Mouse (Mus musculus): Measurements from ENCODE around the gene Atp6v0a1. TPM values are rescaled to one million over a fixed set of nuclear protein-coding genes. Genes with fewer than 3 reads are reported as not detected.

The Atp6v0a1 gene
- total and polyA plus RNA-seq, 3 experiments, result 14.1 to 63.4 (median 36.1) TPM

- peaks cover under 1% of the 10 kb centered on the region for H3K27me3 ChIP-seq (replicated peaks)
- dilution Hi-C loops (cut with MboI; ENCODE audit: extremely low pct_ligation_motif_present, extremely low pct_unique_long_range_greater_than_20kb, low sequenced_read_pairs) (no loop called here), in situ Hi-C loops (cut with MboI; ENCODE audit: low pct_ligation_motif_present, low pct_unique_long_range_greater_than_20kb, low sequenced_read_pairs) (no loop called here)
- H3K27ac ChIP-seq (ENCODE audit: insufficient read depth, low read depth), result no peak overlapping the region
- no peak overlapping the region for H3K4me3 ChIP-seq (replicated peaks in 1 of 3; ENCODE audit: low read depth in 2 of 3, low read length in 2 of 3, poor library complexity in 1 of 3)
- H3K79me2 ChIP-seq (replicated peaks; ENCODE audit: control insufficient read depth, extremely low read depth, insufficient read depth, poor library complexity, severe bottlenecking), result no peaks in the 10 kb centered on the region
- no peak overlapping the region for H3K9ac ChIP-seq (ENCODE audit: insufficient read depth, low read depth)
- no peaks in the 10 kb centered on the region for H3K9me3 ChIP-seq (replicated peaks; ENCODE audit: low read length)
- TF ChIP-seq NELFE (IDR thresholded peaks at IDR 0.05; ENCODE audit: low read depth, low read length) (no peak), MYC (IDR thresholded peaks at IDR 0.05; ENCODE audit: low read depth, low read length) (no peak), CTCF (conservative IDR thresholded peaks at IDR 0.05 in 1 of 2, IDR thresholded peaks at IDR 0.05 in 1 of 2; ENCODE audit: low read depth in 2 of 2, low read length in 2 of 2) (no peak), MXI1 (IDR thresholded peaks at IDR 0.05; ENCODE audit: low read depth, low read length) (no peak), SMC3 (IDR thresholded peaks at IDR 0.05; ENCODE audit: low read depth, low read length) (no peak), PAX5 (IDR thresholded peaks at IDR 0.05; ENCODE audit: low read length) (no peak), TBP (conservative IDR thresholded peaks at IDR 0.05; ENCODE audit: low read depth, low read length) (no peak), JUN (IDR thresholded peaks at IDR 0.05; ENCODE audit: insufficient read depth, low read depth, low read length) (no peak), MEF2A (IDR thresholded peaks at IDR 0.05; ENCODE audit: borderline replicate concordance, low read depth, low read length) (no peak)
- H3K4me1 ChIP-seq (ENCODE audit: control insufficient read depth in 1 of 2, insufficient read depth in 2 of 2), result peaks cover 13 to 38% of the 10 kb centered on the region in 2 experiments
- no peak overlapping the region for H3K4me2 ChIP-seq (ENCODE audit: insufficient read depth, low read depth, poor library complexity, severe bottlenecking)
- DNase-seq (ENCODE audit: extremely low read depth), result no peak
- peaks cover 44 to 65% of the 10 kb centered on the region in 2 experiments for H3K36me3 ChIP-seq (replicated peaks in 1 of 2; ENCODE audit: control insufficient read depth in 1 of 2, insufficient read depth in 1 of 2, low read length in 1 of 2)
These were observed 53.9 kb downstream of the Atp6v0a1 start for GRCm38 (mm10) chr11:101062971-101063675.

GRCm38 (mm10) chr11:101063676-101064327 is 54.5 kb downstream of the Atp6v0a1 start:
- TF ChIP-seq JUN (IDR thresholded peaks at IDR 0.05; ENCODE audit: insufficient read depth, low read depth, low read length) (no peak), UBTF (IDR thresholded peaks at IDR 0.05; ENCODE audit: low read depth, low read length) (no peak), SMC3 (IDR thresholded peaks at IDR 0.05; ENCODE audit: low read depth, low read length) (no peak), ZMIZ1 (IDR thresholded peaks at IDR 0.05; ENCODE audit: low read depth, low read length) (no peak), IRF4 (IDR thresholded peaks at IDR 0.05; ENCODE audit: low read depth, low read length) (no peak), JUND (conservative IDR thresholded peaks at IDR 0.05; ENCODE audit: low read depth, low read length) (no peak), ZKSCAN1 (IDR thresholded peaks at IDR 0.05; ENCODE audit: borderline replicate concordance, low read depth, low read length) (no peak)
- Histone ChIP-seq H3K36me3 (replicated peaks in 1 of 2; ENCODE audit: control insufficient read depth in 1 of 2, insufficient read depth in 1 of 2, low read length in 1 of 2) (peaks cover 38 to 59% of the 10 kb centered on the region in 2 experiments), H3K4me2 (ENCODE audit: insufficient read depth, low read depth, poor library complexity, severe bottlenecking) (no peak overlapping the region), H3K4me1 (ENCODE audit: control insufficient read depth in 1 of 2, insufficient read depth in 2 of 2) (peaks cover 13 to 31% of the 10 kb centered on the region in 2 experiments), H3K27ac (ENCODE audit: insufficient read depth, low read depth) (no peak overlapping the region), H3K27me3 (replicated peaks) (peaks cover 2% of the 10 kb centered on the region), H3K9me3 (replicated peaks; ENCODE audit: low read length) (no peaks in the 10 kb centered on the region), H3K79me2 (replicated peaks; ENCODE audit: control insufficient read depth, extremely low read depth, insufficient read depth, poor library complexity, severe bottlenecking) (no peaks in the 10 kb centered on the region), H3K9ac (ENCODE audit: insufficient read depth, low read depth) (no peak overlapping the region), H3K4me3 (replicated peaks in 1 of 3; ENCODE audit: low read depth in 2 of 3, low read length in 2 of 3, poor library complexity in 1 of 3) (no peak overlapping the region)
- no peak for DNase-seq (ENCODE audit: extremely low read depth)
- dilution Hi-C loops (cut with MboI; ENCODE audit: extremely low pct_ligation_motif_present, extremely low pct_unique_long_range_greater_than_20kb, low sequenced_read_pairs) (no loop called here), in situ Hi-C loops (cut with MboI; ENCODE audit: low pct_ligation_motif_present, low pct_unique_long_range_greater_than_20kb, low sequenced_read_pairs) (no loop called here)

All from CH12.LX (cell line).